Mouse (Mus musculus): Measurements from ENCODE around the gene Arntl2. TPM values are rescaled to one million over a fixed set of nuclear protein-coding genes. Genes with fewer than 3 reads are reported as not detected.

Arntl2 gene
- polyA plus RNA-seq, 1 experiment from 2014 or later, result 4.2 TPM

Other genes starting within 250 kb of the Arntl2 start
- 85.5 and 87.8 TPM in 2 replicates for gene Fgfr1op2, start 218.9 kb upstream of the Arntl2 start, polyA plus RNA-seq (2015; fragmentation: Nextera tagmentation; extraction: Ambion mirVana)
- 82.7 and 87.4 TPM in 2 replicates for gene Ints13, start 218.2 kb upstream of the Arntl2 start, polyA plus RNA-seq (2015; fragmentation: Nextera tagmentation; extraction: Ambion mirVana)
- 137 and 154 TPM in 2 replicates for gene Med21, start 153.5 kb upstream of the Arntl2 start, polyA plus RNA-seq (2015; fragmentation: Nextera tagmentation; extraction: Ambion mirVana)
- gene Tm7sf3, start 153.2 kb upstream of the Arntl2 start, polyA plus RNA-seq (2015; fragmentation: Nextera tagmentation; extraction: Ambion mirVana), result 36.5 and 37.0 TPM in 2 replicates
- 14.7 and 16.0 TPM in 2 replicates for gene Stk38l, start 71.1 kb upstream of the Arntl2 start, polyA plus RNA-seq (2015; fragmentation: Nextera tagmentation; extraction: Ambion mirVana)
- not detected in 2 replicates for gene Smco2, start 54.0 kb downstream of the Arntl2 start, polyA plus RNA-seq (2015; fragmentation: Nextera tagmentation; extraction: Ambion mirVana)
- 68.3 and 73.6 TPM in 2 replicates for gene Ppfibp1, start 92.4 kb downstream of the Arntl2 start, polyA plus RNA-seq (2015; fragmentation: Nextera tagmentation; extraction: Ambion mirVana)
- gene 1700034J05Rik, start 158.4 kb downstream of the Arntl2 start, polyA plus RNA-seq (2015; fragmentation: Nextera tagmentation; extraction: Ambion mirVana), result 0.22 and 0.36 TPM in 2 replicates
- 1.4 and 1.5 TPM in 2 replicates for gene Rep15, start 236.5 kb downstream of the Arntl2 start, polyA plus RNA-seq (2015; fragmentation: Nextera tagmentation; extraction: Ambion mirVana)
- gene Mrps35, start 246.7 kb downstream of the Arntl2 start, polyA plus RNA-seq (2015; fragmentation: Nextera tagmentation; extraction: Ambion mirVana), result 114 and 118 TPM in 2 replicates